Mouse (Mus musculus): ENCODE measurements around the gene Galt.

DNA sequence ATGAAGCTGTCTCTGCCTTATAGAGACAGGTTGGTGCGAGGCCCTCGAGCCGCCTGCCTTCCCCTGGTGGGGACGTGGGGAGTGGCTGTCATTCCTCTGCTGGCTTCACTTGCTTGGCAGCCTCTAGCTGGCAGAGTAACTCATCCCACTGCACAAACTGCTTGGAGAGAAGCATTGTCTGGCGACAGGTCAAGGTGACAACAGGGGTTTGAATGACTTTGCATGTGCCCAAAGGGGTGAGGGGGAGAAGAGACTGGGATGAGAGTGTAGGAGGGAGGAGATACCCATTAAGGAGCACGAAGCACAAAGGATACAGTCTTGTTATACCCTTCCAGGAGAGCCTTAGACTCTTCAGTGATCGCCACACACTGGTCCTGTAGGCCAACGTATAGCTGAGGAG, 39.9 kb upstream of the Galt start:
- no peak for TF ChIP-seq CTCF (IDR thresholded peaks at IDR 0.05; ENCODE audit: extremely low read depth, insufficient read depth, low read length)
- no peak for TF ChIP-seq POLR2A (IDR thresholded peaks at IDR 0.05; ENCODE audit: extremely low read depth, insufficient read depth, low read length)
